Mouse (Mus musculus): Measurements from ENCODE around the gene Gm43638. TPM values are rescaled to one million over a fixed set of nuclear protein-coding genes. Genes with fewer than 3 reads are reported as not detected.

Gm43638 gene
- not detected for total RNA-seq (2023)

DNA sequence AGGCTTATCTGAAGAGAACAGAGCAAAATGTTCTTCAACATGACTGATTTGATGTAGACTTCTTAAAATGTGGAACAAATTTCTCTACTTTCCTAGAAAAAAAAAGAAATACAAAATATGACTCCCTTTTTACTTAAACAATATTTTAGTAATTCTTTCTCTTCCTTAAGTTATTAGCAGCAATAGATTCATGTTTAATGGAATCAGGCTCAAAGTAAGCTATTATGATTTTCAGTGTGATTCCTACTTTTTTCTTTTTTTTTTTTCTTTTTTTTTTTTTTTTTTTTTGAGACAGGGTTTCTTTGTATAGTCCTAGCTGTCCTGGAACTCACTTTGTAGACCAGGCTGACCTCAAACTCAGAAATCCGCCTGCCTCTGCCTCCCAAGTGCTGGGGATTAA lies at the start of gene Gm43638:
TSS of gene Gm43638 (minus strand) at position 101 of the 400 bp plus-strand sequence.

DNA sequence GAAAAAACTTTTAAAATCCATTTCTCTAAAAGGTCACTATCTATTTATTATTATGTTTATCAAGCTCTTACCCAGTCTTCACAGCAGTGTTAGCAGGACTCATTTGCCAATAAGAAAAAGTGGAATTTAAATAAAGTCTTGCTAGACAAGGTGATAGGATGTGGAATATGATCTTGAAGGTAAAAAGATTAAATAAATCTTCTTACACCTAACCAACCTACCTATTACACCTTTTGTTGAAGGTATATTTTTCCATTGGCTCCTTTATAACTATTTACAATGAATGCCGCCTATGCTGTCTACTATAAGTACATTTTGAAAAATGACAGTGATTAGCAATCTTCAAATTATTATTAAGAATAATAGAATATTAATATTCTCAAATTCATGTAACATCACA lies 4.2 kb upstream of the Gm43638 start, which contains the start of gene Ugt2a1:
TSS of gene Ugt2a1 (minus strand) at position 101 of the 400 bp plus-strand sequence.

GRCm38 (mm10) chr5:87482160-87482559 lies 4.4 kb downstream of the Gm43638 start, which contains the start of gene Ugt2a2:
Ugt2a2 (minus strand) TSS chr5:87482260.

DNA sequence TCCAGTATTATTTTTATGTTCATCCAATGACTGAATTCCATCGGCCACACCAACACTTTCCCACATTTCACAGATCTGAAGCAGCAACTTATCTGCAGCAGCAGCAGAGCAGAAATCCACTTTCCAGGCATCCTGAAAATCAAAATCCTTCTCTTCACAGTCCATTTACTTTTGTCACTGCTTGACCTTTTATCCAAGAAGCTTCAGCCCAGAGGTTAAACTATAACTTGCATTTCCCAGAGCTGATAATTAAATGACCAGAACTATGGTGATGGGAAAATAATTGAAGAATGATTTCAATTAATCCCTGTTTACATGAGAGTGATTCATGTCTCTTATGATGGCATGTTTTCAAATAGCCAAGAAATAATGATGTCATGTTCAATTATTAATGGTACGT lies 62.6 kb downstream of the Gm43638 start, which contains the start of gene Ugt2b38:
TSS of gene Ugt2b38 (minus strand) at position 163 of the 400 bp plus-strand sequence.

Other genes starting within 250 kb of the Gm43638 start
- not detected for gene Ugt2b37, start 232.0 kb downstream of the Gm43638 start, total RNA-seq (2023)
- gene Ugt2a3, start 149.6 kb downstream of the Gm43638 start, total RNA-seq (2023) = not detected
- not detected for gene Ugt2b38, start 62.6 kb downstream of the Gm43638 start, total RNA-seq (2023)
- gene Ugt2a2, start 4.5 kb downstream of the Gm43638 start, total RNA-seq (2023) = not detected
- not detected for gene Ugt2a1, start 4.1 kb upstream of the Gm43638 start, total RNA-seq (2023)
- gene Sult1b1, start 51.4 kb upstream of the Gm43638 start, total RNA-seq (2023) = not detected
- not detected for gene Sult1d1, start 82.2 kb upstream of the Gm43638 start, total RNA-seq (2023)
- gene Sult1e1, start 104.8 kb upstream of the Gm43638 start, total RNA-seq (2023) = not detected
- gene Csn1s1, start 179.4 kb upstream of the Gm43638 start, total RNA-seq (2023) = not detected
- gene Csn2, start 212.8 kb upstream of the Gm43638 start, total RNA-seq (2023) = not detected

All from CD4-positive naive resting alpha-beta T cell, adult 57 days (primary cell).